Mouse (Mus musculus): ENCODE results near the gene Col13a1.
A peak's percentile ranks its signal among the peaks of the same experiment; 100 is the strongest.

Col13a1 gene

GRCm38 (mm10) chr10:61894564-61894963 is 84.3 kb downstream of the Col13a1 start:
- no peak for DNase-seq

GRCm38 (mm10) chr10:61891138-61891537 is 87.8 kb downstream of the Col13a1 start:
- no peak for DNase-seq

DNA sequence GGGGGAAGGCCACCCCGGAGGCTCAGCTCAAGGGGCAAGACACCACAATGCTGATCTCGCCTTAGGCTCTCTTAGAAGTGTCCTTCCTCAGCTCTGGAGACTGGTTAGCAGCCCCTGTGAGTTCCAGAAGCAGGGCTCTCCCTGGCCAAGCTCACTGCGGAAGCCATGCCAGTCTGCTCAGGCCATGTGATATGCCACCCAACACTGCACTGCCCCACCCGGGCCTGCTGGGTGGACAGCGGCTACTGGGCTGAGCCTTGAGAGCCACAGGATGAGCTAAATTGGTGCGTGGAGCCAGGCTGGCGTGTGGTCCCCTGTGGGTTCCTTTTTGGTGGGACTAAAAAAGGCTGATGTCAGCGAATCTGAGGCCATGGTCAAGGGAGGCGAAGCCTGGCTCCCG is 88.6 kb downstream of the Col13a1 start:
- DNase-seq: no peak

GRCm38 (mm10) chr10:61879427-61879826 is 99.5 kb downstream of the Col13a1 start:
- peak; percentile 55 to 80 for DNase-seq

DNA sequence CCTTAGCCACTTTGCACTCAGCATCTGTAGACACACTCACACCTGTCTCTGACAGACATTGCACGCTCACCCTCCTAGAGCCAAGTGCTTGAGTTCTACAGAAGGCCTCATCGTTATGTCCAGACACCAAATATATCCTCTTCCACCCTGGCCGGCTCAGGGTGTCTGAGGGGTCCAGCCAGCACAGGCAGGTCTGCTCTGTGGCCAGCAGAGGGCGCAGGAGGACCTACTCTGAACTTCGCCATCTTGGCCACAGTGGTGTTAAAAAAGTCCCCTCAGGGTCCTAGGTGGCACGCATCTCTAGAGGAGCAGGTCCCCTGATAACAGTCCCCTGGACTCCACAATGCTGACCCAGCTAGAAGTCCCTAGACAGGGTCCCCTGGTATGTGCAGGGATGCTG is 101.1 kb downstream of the Col13a1 start:
- peak; percentile 72 to 76 for DNase-seq

DNA sequence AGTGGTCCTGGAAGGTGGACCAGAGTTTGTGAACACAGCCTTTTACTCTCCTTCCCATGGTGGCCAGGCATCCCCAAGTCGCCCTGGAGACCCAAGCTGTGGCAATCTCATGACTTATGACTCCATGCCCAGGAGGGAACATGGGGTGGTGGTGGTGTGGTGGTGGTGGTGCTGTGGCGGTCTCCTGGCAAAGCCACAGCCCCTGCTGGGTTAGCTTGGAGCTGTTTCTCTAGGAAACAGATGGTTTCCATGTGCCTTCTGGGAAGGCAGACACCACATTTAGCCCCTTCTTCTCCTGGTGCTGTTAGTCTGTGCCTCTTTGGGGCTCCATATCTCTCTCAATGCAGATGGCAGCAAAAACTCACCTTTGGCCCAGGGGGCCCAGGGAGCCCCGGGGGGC is 109.1 kb downstream of the Col13a1 start:
- DNase-seq: no peak

DNA sequence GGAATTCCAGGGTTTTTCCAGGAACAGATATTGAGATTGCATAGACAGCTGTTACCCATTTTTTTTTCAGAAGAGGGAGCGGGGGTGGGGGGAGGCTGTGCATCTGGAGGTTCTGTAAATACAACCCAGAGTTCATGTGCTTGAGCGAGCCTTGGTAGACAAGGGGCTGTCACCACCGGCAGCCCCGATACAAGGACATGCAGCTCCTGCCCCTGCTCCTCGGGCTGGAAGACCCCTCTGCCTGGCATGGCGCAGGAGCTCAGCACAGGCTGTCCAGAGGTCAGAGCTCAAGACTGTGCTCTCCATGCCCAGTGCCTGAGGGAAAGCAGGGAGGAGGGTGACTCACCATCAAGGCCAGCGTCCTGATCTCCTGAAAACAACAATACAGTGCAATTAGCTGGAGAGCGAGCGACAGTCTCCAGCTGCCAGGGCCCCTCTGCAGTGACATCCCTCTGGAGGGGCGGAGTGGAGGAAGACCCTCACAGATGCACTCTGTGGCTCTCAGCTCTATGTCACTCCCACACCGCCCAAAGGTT is 112.8 kb downstream of the Col13a1 start:
- no peak for DNase-seq

DNA sequence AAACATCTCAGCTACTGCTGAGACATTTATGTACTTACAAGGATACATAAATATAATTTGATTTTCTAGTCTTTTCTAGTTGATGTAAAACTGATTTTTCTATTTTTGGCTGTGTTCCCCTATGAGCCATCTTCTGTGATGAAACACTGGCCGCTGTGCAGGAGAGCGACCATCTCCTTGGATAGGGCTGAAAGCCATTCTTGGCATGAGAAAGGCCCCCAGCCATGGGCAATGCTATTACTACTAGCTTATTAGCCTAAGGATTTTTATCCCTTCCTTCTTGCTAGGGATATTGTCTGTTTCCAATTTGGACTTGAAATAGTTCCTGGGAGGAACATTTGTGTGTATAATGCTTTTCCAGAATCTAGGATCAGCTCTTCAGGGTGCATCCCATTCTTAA is 119.5 kb downstream of the Col13a1 start:
- no peak for DNase-seq

GRCm38 (mm10) chr10:61855139-61855675 is 123.7 kb downstream of the Col13a1 start:
- no peak for DNase-seq

GRCm38 (mm10) chr10:61852824-61853223 is 126.1 kb downstream of the Col13a1 start:
- no peak for DNase-seq

- no peak for DNase-seq
Observed at GRCm38 (mm10) chr10:61848553-61848952, 130.4 kb downstream of the Col13a1 start.

DNA sequence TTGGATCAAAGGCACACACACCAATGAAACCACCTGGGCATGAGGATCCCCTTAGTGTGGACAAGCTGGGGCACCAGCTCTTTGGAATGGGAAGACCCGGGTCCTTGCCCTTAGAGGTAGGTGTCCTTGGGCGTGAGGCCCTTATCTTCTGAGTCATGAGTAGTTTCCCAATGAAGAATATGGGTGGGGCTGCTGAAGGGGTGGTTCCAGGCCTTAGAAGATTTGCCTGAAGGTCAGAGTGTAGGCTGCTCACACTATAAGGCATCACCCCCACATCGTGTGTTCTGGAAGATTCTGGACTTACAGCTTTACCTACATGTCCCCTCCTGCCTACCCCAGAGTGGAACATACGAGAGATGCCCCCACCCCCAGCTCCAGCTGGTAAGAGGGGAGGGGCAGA is 133.4 kb downstream of the Col13a1 start:
- no peak for DNase-seq

DNA sequence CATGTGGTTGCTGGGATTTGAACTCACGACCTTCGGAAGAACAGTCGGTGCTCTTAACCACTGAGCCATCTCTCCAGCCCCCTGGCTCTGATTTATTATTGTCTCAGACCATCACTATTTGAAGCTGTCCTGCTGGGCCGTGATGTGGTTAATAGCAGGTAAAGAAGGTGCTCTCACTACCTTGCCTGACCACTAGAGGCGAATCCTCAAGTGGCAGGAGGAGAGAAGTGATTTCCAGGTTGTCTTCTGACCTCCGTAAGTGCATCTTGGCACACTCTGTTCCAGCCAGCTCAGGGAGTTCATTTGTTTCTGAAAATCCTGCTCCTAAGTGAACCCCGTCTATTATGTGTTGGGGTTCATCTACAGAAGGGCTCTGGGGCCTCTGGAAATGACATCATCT is 134.4 kb downstream of the Col13a1 start:
- no peak for DNase-seq

- DNase-seq: no peak
Observed at GRCm38 (mm10) chr10:61842261-61842660, 136.6 kb downstream of the Col13a1 start.

DNA sequence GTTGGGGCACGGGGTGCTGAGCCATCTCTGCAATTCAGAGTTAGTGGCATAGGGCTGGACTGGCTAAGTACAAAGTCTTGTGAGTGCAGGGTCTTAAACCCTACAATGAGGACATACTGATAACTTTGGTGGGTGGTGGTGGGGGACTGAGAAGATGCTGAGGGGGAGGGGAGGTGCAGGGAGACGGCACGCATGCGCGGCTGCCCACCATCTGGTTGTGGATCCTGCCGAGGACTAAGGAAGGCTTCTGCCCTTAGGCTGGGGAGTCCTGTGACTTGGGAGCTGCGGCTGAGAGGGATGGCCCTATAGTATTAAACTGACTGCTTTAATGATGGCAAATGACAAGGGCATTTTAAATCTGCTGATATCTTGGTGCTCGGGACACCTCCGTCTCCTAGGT is 139.6 kb downstream of the Col13a1 start:
- no peak for DNase-seq

DNA sequence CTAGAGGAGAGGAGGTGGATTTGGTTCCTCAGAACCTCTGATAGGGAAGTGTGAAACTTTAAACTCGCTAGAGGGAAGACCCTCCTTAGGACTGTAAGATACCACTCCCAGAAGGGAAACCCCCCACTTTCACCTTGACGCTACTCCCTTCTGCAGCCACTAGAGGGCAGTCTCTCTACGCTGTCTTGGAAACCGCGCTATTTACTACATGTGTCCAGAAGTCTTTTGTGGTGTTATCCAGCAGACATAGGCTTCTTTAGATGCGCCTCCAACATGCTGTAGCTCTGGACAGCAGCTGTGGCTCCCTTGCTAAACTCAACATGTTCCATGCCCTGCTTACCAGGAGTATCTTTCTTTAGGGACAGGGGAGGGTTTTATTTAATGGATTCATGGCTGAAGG is 140.1 kb downstream of the Col13a1 start:
- DNase-seq: peak; percentile 45 to 52

- DNase-seq: no peak
Observed at GRCm38 (mm10) chr10:61837286-61837685, 141.6 kb downstream of the Col13a1 start.

GRCm38 (mm10) chr10:61834288-61834687 is 144.6 kb downstream of the Col13a1 start:
- DNase-seq: no peak

- no peak for DNase-seq
Observed at GRCm38 (mm10) chr10:61832713-61833112, 146.2 kb downstream of the Col13a1 start.

GRCm38 (mm10) chr10:61831741-61832140 is 147.2 kb downstream of the Col13a1 start:
- no peak for DNase-seq

- DNase-seq: no peak
Observed at GRCm38 (mm10) chr10:61831251-61831650, 147.7 kb downstream of the Col13a1 start.

DNA sequence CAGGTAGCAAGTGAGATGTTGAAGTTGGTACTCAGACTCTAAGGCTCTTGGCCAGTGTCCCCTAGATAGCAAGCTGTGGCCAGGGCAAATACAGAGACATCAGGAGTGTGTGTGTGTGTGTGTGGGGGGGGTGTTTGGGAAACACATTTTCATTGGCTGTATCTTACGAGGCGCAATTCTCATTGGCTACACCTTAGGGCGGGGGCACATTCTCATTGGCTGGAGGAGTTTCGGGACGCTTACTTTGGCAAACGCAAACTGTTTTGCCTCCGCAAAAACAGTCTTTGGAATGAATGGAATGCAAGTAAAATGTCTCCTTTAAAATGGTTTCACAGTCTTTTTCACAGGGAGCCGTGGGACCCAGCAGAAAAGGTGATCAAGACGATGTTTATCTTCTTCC is 148.1 kb downstream of the Col13a1 start:
- peak in 1 of 2 experiments; percentile 9 for DNase-seq

DNA sequence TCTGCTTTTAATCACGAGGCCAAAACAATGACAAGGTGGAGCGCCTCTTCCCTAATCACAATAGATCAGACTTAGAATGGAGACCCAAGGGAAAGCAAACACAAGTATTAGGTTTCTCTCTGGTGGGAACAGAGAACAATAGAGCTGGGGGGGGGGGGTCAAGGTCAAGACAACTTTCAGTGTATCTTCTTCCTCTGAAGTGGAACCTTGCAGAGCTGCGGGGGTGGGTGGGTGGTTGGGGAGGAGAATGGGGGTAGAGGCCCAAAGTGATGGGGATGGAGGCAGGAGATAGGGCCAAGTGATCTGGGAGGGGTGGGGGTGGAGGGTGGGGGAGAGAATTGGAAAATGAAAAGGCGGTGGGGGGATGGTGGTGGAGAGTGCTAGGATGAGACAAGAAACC is 149.9 kb downstream of the Col13a1 start:
- no peak for DNase-seq

GRCm38 (mm10) chr10:61827950-61828936 is 150.7 kb downstream of the Col13a1 start:
- DNase-seq: no peak
